Mouse (Mus musculus) brain, adult 2 months (tissue): Measurements from ENCODE around the gene G3bp2.

Experiments used
- DNase-seq: peaks from one replicate; pipeline ENCODE4 v3.0.0; 2011; ENCODE audit warnings: low read depth, low spot score

G3bp2 gene

DNA sequence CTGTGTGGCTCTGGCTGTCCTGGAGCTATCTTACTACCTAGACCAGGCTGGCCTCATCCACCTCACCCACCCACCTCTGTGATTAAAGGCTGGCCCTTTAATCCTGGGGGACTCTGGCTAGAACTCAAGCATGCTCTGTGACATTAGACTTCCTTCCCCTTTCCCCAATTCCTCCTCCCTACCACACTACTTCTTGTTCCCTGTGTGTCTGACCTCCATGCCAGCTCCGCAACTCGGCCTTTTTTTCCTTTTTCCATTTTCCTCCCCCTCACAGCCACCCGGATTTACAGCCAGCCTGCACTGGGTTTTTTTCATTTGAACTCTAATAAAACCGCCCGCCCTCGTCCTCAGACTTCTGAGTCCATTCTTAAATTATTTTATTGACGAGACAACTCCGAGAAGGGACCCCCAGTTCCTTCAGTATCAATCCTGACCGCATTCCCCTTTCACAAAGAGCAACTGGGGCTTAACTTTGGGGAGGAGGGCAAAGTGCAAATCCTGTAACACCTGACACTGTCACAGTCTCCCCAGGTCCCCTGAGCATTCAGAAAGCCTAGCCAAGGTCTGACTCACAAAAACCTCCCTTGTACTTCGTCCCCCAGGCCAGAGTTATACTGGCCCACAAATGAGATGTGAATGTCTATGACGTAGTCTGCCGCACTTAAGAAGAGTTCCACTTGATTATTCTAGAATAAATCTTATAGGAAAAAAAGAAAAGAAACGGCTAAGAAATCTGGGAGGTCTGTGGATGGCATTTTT lies 15.0 kb upstream of the G3bp2 start:
- DNase-seq = no peak

DNA sequence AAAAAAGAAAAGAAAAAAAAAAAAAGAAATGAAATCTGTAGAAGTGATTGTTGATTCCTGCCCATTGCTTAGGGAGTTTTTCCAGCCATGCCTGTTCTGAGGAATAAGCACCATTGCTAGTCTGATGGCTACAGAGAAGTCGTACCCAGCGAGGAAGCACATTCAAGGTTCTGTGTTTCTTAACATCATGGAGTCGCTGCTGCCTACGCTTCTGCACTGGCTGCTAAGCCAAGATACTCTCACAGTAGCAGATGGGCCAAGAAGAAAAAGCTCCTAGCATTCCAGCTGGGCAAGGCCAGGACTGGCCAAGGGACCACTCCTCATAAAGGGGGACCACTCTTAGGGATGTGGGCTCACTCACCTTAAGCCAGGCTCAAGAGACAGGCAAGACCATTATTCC lies 14.3 kb upstream of the G3bp2 start:
- peak; percentile 40 for DNase-seq

DNA sequence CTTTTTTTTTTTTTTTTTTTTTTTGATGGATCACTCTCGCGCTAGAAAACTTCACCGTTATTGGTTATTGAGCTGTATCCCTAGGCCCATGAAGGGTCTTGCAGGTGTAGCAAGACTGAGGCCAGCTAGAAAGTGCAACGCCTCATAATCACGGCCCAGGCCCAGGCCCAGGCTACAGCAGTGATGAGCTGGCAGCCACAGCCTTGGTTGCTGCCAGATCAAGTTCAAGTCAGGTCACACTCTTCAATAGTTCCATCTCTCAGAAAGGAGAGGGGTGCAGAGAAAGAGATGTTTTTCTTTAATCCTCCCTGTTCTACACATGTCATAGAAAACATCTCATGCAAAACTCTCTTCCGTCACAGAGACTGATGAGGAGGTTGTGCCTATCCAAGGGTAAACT lies 13.3 kb upstream of the G3bp2 start:
- DNase-seq = no peak

DNA sequence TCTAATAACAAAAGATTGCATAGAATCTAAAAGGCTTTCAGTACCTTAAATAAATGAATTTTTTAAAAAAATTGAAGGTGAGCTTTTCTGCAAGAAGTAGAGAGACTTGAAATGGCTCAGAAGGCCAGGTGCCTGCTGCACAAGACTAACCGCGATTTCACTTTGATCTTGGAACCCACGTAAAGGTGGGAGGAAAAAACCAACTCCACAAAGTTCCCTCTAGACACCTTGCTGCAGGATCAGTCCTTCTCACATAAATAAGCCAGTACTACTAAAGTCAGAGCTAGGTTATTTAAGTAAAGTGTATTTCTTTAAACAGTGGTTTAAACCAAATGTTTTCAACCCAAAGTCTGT lies 10.5 kb upstream of the G3bp2 start:
- DNase-seq = no peak

DNA sequence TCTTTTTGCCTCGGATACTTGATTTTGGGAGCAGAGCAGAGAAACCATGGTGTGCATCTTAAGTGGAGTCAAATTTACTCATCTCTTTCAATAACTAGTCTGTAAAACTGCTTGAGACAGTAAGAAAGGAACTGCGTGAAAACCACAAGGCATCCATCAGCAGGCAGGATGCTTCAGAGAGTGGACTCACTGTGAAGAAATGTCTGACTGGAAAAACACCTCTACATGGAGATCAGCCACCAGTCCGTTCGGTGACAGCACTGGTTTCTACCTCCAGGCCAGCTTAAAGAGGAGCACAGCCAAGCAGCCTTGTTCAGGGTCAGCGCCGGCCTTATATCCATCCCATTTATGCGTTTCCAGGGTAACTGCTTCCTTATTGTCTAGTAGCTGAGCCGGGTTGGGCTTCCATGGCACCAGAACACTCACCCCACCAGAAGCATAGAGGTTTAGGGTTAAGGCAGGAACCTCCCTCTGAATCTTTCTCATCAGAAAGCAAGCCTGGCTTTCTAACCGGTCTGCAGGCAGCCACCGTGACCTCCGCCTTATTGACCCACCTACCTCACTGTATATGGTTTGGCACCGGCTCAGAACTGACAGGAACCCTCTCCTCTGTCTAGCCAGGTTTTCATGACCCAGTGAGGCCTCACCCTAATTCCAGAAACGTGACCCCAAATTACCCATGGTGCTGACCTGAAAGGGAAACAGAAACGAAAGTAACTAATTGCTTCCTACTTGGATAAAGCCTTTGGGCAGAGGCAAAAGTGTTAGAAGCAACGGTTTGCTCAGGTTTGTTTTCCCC lies 9.9 kb upstream of the G3bp2 start:
- no peak for DNase-seq

DNA sequence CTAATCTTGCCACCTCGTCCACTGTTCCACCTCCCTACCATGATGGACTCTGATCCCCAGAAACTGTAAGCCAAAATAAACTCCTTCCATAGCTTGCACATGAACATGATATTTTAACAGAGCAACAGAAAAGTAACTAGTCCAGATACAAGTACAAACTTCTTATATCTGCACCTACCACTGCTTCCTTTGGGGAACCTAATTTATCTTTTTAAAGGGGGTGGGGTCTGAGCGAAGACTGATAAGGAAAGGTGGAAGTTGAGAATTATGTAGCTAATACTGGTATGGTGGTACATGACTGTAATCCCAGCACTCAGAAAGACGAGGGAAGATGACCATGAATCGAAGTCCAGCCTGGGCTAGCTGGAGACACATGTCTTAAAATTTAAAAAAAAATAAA lies 4.0 kb upstream of the G3bp2 start:
- DNase-seq = no peak

DNA sequence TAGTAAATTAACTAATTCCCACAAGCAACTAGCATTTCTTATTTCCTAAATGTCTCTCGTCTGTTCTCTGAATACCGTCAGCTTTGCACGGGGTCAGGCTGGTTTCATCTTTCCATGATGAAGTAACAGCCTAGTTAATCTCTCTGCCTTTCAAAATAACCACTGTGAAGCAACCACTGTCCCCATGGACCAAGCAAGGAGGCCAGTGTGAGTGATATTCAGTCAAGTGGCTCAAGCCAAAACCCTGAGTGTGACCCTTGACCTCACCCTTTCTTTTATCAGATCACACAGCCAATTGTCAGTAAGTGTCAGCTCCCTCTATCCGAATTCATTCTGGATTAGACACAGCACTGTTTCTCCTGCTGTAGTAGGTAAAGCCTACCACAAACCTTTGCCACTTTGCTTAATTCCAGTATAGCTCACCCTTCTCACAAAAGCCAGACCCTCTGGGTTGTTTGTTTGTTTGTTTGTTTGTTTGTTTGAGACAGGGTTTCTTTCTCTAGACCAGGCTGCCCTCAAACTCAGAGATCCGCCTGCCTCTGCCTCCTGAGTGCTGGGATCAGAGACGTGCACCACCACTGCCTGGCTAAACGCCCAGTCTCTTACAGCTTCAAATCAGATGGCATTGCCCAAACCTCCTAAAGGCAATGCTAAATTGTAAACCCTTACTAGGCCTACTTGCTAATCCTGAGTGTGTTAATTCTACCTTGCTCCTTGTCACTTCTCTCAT lies 2.5 kb upstream of the G3bp2 start:
- DNase-seq = no peak

DNA sequence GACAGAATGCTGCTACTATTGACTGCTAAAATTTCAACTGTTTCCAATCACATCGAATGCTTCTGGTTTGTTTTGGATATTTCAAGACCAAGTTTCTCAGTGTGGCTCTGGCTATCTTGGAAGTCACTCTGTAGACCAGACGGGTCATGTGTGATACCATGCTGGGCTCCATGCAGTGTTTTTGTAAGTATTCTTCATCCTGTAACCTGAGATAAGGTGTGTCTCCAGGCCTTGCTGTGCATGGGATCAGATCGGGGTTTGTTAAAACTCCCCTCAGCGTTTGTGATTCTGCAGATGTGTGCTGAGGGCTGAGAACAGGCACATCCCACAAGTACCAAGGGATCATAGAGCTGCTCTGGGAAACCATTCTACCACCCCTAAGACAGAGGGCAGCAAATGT lies 1.7 kb upstream of the G3bp2 start:
- DNase-seq = no peak

DNA sequence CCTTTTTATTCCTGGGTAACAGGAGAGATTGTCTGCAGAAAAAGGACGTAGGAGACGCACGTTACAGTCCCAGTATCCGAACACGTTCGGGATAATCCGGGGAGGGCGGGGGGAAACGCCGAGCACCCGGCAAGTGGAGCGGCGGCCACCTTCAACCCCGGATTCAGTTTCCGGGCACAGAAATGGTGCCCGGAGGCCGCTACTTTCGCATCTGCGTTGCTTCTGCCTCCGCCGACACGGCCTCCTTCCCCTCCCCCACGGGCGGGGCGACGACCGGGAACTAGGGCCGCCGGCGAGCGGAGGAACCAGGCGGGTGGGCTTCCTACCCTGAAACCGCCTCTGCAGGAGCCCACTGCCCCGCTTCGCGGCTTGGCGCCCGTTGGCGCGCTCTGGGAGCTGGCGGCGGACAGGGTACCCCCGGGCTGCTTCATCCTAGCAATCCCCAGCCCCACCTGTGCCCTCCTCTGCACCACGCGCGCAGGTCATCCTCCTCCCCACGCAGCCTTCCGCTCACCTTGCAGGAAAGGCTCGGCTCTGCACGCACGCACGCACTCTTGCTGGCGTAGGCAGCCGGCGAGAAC lies 608 bp downstream of the G3bp2 start:
- peak; percentile 85 for DNase-seq

DNA sequence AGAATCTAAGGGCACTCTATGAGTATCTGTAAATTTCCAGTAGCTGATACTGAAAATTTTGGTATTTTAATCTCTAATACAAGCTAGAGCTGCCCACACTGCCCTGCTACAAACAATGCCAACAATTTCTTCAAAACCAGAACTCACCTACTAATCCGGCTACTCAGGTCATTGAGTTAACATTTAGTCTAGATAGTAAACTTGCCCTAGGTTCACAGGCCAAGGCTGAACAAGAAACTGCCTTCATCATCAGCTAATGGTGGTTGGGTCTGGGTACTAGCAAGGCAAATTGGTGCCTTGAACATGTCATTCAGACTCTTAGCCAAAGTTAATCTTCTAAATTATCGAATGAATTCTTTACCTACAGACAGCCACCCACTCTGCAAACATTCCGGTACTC lies 2.2 kb downstream of the G3bp2 start:
- DNase-seq = no peak

DNA sequence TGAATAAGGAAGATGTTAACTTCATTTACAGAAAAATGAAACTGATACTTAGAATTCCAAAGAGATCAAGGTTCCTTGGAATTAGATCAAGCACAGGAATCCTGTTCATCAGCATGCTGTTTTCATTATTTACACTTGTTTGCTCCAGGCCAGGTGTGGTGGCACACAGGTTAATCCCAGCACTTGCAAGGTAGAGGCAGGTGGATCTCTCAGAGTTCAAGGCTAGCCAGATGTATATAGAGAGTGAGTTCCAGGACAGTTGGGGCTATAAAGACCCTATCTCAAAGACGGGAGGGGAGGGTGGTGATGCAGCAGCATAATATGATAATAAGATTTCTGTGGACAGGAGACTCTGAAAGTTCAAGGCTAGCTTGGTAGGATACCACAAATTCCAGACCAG lies 3.1 kb downstream of the G3bp2 start:
- no peak for DNase-seq

DNA sequence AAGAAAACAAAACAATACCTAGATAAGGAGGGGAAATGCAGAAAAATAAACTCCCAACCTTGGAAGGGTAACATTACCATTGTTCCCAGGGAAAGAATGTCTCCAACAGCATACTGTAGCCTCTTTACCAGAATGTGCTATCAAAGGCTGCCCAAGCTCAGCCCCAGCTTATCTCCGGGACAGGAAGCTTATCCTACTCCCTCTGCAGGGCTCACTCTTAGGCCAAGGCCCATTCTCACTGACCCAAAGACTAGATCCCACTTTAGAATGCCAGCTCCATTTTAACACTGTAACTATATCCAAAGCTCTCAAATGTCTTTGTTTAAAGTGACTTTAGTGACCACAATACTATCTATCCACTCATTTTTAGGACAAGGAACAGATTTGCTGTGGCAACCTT lies 4.2 kb downstream of the G3bp2 start:
- DNase-seq = no peak

DNA sequence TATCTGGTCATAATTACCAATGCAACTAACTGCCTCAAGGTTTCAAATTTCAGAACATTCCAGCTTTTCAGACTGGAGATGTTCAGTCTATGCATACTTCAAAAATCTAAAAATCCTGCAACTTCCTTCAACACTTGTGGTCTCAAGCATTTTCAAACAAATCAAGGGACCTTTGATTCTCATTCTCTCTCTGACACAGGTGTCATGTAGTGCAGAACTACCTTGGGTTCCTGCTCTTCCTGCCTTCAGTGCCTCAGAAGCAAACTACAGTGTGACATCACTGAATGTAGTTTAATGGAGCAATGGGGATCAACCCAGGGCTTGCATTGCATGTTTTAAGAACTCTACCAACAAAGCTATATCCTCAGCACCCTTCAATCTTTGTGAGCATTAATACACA lies 4.8 kb downstream of the G3bp2 start:
- DNase-seq = no peak

DNA sequence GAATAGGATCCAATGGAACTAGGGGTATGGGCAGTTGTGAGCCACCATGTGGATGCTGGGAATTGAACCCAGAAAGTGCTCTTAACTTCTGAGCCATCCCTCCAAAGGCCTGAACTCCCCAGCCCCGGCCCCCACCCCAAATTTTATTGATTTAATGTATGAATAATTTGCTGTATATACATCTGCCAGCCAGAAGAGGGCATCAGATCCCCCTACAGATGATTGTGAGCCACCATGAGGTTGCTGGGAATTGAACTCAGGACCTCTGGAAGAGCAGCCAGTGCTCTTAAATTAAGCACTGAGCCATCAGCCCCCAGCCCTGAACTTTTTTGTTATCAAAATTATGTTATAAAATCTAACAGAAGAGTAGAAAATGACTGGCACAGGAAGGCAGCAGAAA lies 7.2 kb downstream of the G3bp2 start:
- no peak for DNase-seq

DNA sequence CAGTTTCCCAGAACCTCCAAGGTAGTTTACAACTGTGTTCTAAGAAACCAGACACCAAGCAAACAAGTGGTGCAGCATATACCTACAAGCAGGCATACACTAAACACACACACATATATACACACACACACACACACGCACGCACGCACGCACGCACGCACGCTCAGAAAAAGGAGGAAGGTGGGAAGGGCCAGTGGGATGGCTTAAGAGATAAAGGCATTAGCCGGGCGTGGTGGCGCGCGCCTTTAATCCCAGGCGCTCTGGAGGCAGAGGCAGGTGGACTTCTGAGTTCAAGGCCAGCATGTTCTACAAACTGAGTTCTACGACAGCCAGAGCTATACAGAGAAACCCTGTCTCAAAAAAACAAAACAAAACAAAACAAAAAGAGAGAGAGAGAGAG lies 9.5 kb downstream of the G3bp2 start:
- DNase-seq = no peak

DNA sequence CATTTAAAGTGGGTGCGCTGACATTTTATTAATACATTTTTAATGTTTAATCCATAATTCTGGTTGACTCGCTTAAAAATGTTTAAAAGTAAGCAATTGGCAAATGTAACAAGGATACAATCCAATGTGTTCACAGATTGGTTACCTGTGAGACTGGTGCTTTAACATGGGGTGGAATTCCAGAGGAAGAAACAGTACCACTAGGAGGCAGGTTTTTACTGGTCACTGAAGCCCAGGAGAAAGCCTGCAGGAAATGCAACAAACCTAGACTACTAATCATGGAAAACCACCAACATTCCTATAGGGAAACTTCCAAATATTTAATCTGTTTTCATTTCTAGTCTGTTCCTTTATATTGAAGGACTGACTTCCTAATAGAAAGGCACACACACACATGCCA lies 20.3 kb downstream of the G3bp2 start:
- DNase-seq = no peak

DNA sequence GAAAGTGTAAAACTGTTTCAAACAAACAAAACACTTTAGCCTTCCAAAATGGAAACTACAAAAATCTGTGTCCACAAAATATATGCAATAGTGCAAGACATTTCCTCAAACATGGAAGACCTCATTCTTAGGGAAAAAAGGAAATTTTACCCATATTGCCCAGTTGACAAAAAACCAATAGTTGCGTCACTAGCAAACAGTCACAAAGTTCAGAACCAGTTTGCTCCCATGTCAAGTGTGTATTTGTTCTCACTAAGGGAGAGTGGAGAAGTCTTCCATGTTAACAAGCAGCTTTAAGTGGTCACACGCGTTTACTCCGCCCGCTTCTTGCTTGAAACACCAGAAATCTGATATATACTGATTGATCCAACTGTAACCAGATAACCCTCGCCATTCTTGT lies 30.7 kb downstream of the G3bp2 start:
- no peak for DNase-seq

DNA sequence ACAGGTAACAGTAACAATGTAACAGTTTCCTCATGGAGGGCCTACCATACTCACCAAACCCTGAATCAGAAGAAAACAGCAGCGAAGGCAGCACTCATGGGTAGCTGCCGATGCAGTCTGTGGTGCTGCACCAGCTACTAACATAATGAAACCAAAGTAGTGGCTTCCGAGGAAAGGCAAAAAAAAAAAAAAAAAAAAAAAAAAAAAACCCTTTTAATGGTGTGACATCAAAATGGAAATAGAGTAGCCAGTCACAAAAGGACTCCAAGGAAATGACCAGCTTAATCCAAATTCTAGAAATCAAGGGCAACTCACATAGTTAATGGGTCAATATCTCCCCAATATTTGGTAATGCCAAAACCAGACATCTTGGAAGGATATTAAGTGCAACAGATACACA lies 33.1 kb downstream of the G3bp2 start:
- no peak for DNase-seq

DNA sequence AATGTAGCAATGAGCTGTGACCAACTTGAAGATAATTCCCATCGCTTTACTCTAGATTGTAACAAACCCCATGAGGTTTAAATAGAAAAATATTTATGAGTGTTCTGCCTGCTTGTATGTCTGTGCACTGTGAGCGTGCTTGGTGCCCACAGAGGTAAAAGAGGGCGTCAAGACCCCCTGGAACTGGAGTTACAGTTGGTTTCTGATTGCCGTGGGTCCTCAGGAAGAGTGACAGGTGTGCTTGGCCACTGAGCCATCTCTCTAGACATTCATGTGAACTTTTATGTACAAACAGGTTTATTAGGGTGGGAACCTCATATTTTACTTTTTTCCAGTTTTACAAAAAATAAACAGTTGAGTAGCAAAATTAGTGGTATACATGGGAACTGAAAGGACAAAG lies 39.7 kb downstream of the G3bp2 start, which contains the start of gene Cdkl2:
Gene Cdkl2 (minus strand): TSS at position 101 of the 400 bp plus-strand sequence.
- no peak for DNase-seq

DNA sequence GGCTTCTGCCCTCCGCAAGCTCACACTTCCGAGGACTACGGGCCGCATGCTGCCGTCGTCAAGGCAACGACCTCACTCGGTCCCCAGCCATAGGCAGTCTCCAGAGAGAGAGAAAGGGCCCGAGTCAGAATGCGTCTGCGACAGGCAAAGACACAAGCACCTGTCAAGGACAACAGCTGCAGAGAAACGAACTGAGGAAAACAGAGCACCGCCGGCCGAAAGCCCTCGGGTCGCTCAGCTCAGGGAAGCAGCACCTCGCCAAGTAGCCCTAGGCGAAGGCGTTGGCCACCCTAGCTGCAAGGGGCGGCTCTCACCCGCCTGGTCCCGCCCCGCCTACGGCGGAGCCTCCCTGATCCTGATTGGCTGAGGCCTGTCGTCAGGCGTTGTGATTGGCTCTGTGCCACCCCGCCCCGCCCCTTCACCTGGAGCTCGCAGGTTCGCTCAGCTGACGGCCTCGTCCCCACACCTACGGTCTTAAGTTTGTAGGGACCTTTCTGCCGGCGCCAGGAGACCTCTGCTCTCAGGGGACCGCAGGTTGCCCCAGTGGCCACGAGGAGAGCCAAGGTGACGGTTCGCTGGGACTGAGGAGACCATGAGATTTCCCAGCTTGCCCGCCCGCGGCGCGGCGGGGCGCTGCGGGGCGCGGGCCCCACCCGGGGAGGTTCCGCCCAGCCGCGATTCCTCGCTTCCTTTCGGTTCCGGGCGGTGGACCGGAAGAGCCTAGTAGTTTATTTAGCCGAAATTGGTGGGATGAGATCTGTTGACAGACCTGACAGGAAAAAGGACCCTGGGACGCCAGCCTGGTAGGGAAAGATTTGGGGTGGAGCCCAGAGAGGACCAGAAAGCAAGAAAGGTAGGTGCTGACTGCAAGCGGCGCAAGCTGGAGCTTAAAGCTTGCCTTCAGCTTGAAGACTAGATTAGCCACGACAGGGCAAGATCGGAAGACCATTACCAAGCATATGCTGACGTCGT lies 40.9 kb downstream of the G3bp2 start:
- peak; percentile 98 for DNase-seq

DNA sequence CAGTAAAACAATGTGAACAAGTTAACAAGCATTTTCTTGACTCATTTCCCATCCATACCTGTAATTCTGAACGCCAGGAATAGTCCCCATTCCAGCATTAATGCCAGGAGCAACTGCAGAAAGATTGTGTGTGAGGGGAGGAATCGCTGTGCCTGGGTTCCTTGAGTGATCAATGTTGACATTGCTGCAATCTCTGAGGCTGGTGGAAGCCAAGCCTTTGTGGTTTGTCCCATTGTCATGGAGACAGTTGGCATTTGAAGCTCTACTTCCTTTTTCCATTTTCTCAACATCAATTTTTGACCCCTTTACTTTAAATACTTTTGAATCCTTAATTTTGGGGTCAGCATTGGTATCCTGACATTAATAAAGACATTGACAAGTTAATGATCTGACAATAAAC lies 63.6 kb downstream of the G3bp2 start:
- no peak for DNase-seq
